Mouse (Mus musculus): ENCODE data around the gene Pde9a. TPM values are rescaled to one million over a fixed set of nuclear protein-coding genes. Genes with fewer than 3 reads are reported as not detected.

The Pde9a gene
- total RNA-seq, 2 experiments from 2014 or later, result 24.4 to 27.2 TPM

GRCm38 (mm10) chr17:31383320-31383719, 2.7 kb upstream of the Pde9a start:
- intact Hi-C loops (cut with DNase I), result no loop called here

GRCm38 (mm10) chr17:31384968-31385627, 912 bp upstream of the Pde9a start:
- DNase-seq (ENCODE audit: low spot score in 2 of 2), result no peak
- intact Hi-C loops (cut with DNase I), result loop anchor here (5.0 kb wide), 2 partner anchors 42 to 67 kb away; no protein-coding TSS in a partner anchor

More at GRCm38 (mm10) chr17:31383320-31383719, 2.7 kb upstream of the Pde9a start:
- no peak for DNase-seq (ENCODE audit: low spot score in 2 of 2)

- DNase-seq (ENCODE audit: low spot score in 2 of 2), result no peak
- intact Hi-C loops (cut with DNase I), result loop anchor here (5.0 kb wide), 2 partner anchors 40 to 65 kb away; no protein-coding TSS in a partner anchor
These were observed 811 bp downstream of the Pde9a start for GRCm38 (mm10) chr17:31386766-31387275.

- no peak for DNase-seq (ENCODE audit: low spot score in 2 of 2)
- intact Hi-C loops (cut with DNase I), result loop anchor here (5.0 kb wide), 2 partner anchors 38 to 63 kb away; no protein-coding TSS in a partner anchor
These were observed 3.5 kb downstream of the Pde9a start for GRCm38 (mm10) chr17:31389432-31390050.

- intact Hi-C loops (cut with DNase I), result no loop called here
- no peak for DNase-seq (ENCODE audit: low spot score in 2 of 2)
These were observed 5.5 kb downstream of the Pde9a start for GRCm38 (mm10) chr17:31391462-31391861.

- intact Hi-C loops (cut with DNase I), result no loop called here
- DNase-seq (ENCODE audit: low spot score in 2 of 2), result no peak
These were observed 6.0 kb downstream of the Pde9a start for GRCm38 (mm10) chr17:31392041-31392440.

- intact Hi-C loops (cut with DNase I), result no loop called here
- DNase-seq (ENCODE audit: low spot score in 2 of 2), result no peak
These were observed 7.8 kb downstream of the Pde9a start for GRCm38 (mm10) chr17:31393811-31394210.

GRCm38 (mm10) chr17:31400294-31400693, 14.3 kb downstream of the Pde9a start:
- DNase-seq (ENCODE audit: low spot score in 2 of 2), result peak in 1 of 2 experiments; percentile 52
- intact Hi-C loops (cut with DNase I), result no loop called here

GRCm38 (mm10) chr17:31401160-31401559, 15.2 kb downstream of the Pde9a start:
- intact Hi-C loops (cut with DNase I), result no loop called here
- DNase-seq (ENCODE audit: low spot score in 2 of 2), result no peak

GRCm38 (mm10) chr17:31402713-31403112, 16.7 kb downstream of the Pde9a start:
- DNase-seq (ENCODE audit: low spot score in 2 of 2), result no peak
- intact Hi-C loops (cut with DNase I), result no loop called here

GRCm38 (mm10) chr17:31405694-31406227, 19.8 kb downstream of the Pde9a start:
- intact Hi-C loops (cut with DNase I), result no loop called here
- DNase-seq (ENCODE audit: low spot score in 2 of 2), result no peak

- DNase-seq (ENCODE audit: low spot score in 2 of 2), result no peak
- intact Hi-C loops (cut with DNase I), result no loop called here
These were observed 23.8 kb downstream of the Pde9a start for GRCm38 (mm10) chr17:31409741-31410350.

- peak; percentile 60 to 73 for DNase-seq (ENCODE audit: low spot score in 2 of 2)
- intact Hi-C loops (cut with DNase I), result no loop called here
These were observed 29.2 kb downstream of the Pde9a start for GRCm38 (mm10) chr17:31415258-31415657.

- intact Hi-C loops (cut with DNase I), result no loop called here
- peak; percentile 43 to 58 for DNase-seq (ENCODE audit: low spot score in 2 of 2)
These were observed 33.0 kb downstream of the Pde9a start for GRCm38 (mm10) chr17:31418804-31419597.

GRCm38 (mm10) chr17:31419598-31419950, 33.6 kb downstream of the Pde9a start:
- DNase-seq (ENCODE audit: low spot score in 2 of 2), result no peak
- intact Hi-C loops (cut with DNase I), result no loop called here

GRCm38 (mm10) chr17:31419995-31420394, 34.0 kb downstream of the Pde9a start:
- DNase-seq (ENCODE audit: low spot score in 2 of 2), result no peak
- intact Hi-C loops (cut with DNase I), result no loop called here

- intact Hi-C loops (cut with DNase I), result no loop called here
- no peak for DNase-seq (ENCODE audit: low spot score in 2 of 2)
These were observed 34.6 kb downstream of the Pde9a start for GRCm38 (mm10) chr17:31420658-31421057.

- DNase-seq (ENCODE audit: low spot score in 2 of 2), result no peak
- intact Hi-C loops (cut with DNase I), result no loop called here
These were observed 36.4 kb downstream of the Pde9a start for GRCm38 (mm10) chr17:31422381-31422780.

GRCm38 (mm10) chr17:31423020-31423419, 37.0 kb downstream of the Pde9a start:
- DNase-seq (ENCODE audit: low spot score in 2 of 2), result no peak
- intact Hi-C loops (cut with DNase I), result no loop called here

Measured in left cerebral cortex, postnatal 14 days (tissue).